Mouse (Mus musculus): ENCODE results near the gene Pzp.

Pzp gene

GRCm38 (mm10) chr6:128436356-128437005 is 90.0 kb downstream of the Pzp start:
- no peak for DNase-seq (ENCODE audit: low spot score in 2 of 2)

DNA sequence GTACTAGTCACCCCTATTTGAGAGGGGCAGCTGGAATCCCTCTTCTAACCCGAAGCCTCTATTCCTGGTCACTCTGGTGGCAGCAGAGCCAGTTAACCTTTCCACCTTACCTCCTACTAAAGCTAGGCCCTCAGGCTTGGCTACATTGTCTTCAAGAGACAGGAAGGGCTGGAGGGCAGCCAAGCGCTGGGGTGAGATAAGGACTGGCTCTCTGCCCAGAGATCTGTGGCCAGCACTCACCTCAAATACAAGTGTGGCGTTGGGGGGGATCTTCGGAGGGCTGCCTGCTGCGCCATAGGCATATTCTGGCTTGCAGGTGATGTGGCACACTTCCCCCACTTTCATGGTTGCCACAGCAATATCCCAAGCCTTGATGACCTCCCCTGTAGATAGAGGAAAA is 91.0 kb downstream of the Pzp start:
- no peak for DNase-seq (ENCODE audit: low spot score in 2 of 2)

All from frontal cortex, postnatal 10 days (tissue).